Mouse (Mus musculus) T-helper 2 cell (primary cell): ENCODE results near the gene Map1lc3b.

Experiments
- in situ Hi-C: fragments of 300-600 bp; cut with MboI, MseI; formaldehyde crosslinking; loops from one replicate; pipeline ENCODE4 v1.15.1; 2025; ENCODE audit warnings: high pct_unique_total_duplicates

Gene Map1lc3b

GRCm38 (mm10) chr8:121602411-121602810 lies 12.2 kb downstream of the Map1lc3b start:
- in situ Hi-C loops, result loop anchor here (5.0 kb wide), 1 partner anchor 50 kb away; no protein-coding TSS in a partner anchor

- in situ Hi-C loops, result loop anchor here (5.0 kb wide), 1 partner anchor 51 kb away; no protein-coding TSS in a partner anchor
These were observed 12.7 kb downstream of the Map1lc3b start for GRCm38 (mm10) chr8:121602860-121603259.

GRCm38 (mm10) chr8:121603801-121604200 lies 13.6 kb downstream of the Map1lc3b start:
- in situ Hi-C loops, result loop anchor here (5.0 kb wide), 1 partner anchor 52 kb away; no protein-coding TSS in a partner anchor

- in situ Hi-C loops, result no loop called here
These were observed 17.5 kb downstream of the Map1lc3b start for GRCm38 (mm10) chr8:121607661-121608060.

GRCm38 (mm10) chr8:121609251-121609650 lies 19.1 kb downstream of the Map1lc3b start:
- in situ Hi-C loops, result no loop called here

- in situ Hi-C loops, result no loop called here
These were observed 19.8 kb downstream of the Map1lc3b start for GRCm38 (mm10) chr8:121609916-121610315.

GRCm38 (mm10) chr8:121613419-121613818 lies 23.3 kb downstream of the Map1lc3b start:
- in situ Hi-C loops, result no loop called here

GRCm38 (mm10) chr8:121619401-121619995 lies 29.3 kb downstream of the Map1lc3b start:
- in situ Hi-C loops, result no loop called here

- in situ Hi-C loops, result no loop called here
These were observed 30.8 kb downstream of the Map1lc3b start for GRCm38 (mm10) chr8:121620801-121621516.

GRCm38 (mm10) chr8:121621879-121622278 lies 31.7 kb downstream of the Map1lc3b start:
- in situ Hi-C loops, result no loop called here

GRCm38 (mm10) chr8:121623043-121623442 lies 32.9 kb downstream of the Map1lc3b start:
- in situ Hi-C loops, result no loop called here

GRCm38 (mm10) chr8:121628681-121629080 lies 38.5 kb downstream of the Map1lc3b start:
- in situ Hi-C loops, result no loop called here

- in situ Hi-C loops, result no loop called here
These were observed 41.5 kb downstream of the Map1lc3b start for GRCm38 (mm10) chr8:121631645-121632071.

- in situ Hi-C loops, result no loop called here
These were observed 42.2 kb downstream of the Map1lc3b start for GRCm38 (mm10) chr8:121632401-121632800.

GRCm38 (mm10) chr8:121635534-121635933 lies 45.4 kb downstream of the Map1lc3b start:
- in situ Hi-C loops, result no loop called here

- in situ Hi-C loops, result no loop called here
These were observed 46.0 kb downstream of the Map1lc3b start for GRCm38 (mm10) chr8:121636180-121636579.

- in situ Hi-C loops, result no loop called here
These were observed 52.6 kb downstream of the Map1lc3b start for GRCm38 (mm10) chr8:121642804-121643203.

- in situ Hi-C loops, result no loop called here
These were observed 53.2 kb downstream of the Map1lc3b start for GRCm38 (mm10) chr8:121643384-121643783.

GRCm38 (mm10) chr8:121647511-121648215 lies 57.5 kb downstream of the Map1lc3b start:
- in situ Hi-C loops, result no loop called here
